Mouse (Mus musculus) myocyte (in vitro differentiated cells): ENCODE data around the gene Srarp. TPM values are rescaled to one million over a fixed set of nuclear protein-coding genes. Genes with fewer than 3 reads are reported as not detected.

Experiments used
- H3K27me3 ChIP-seq: one replicate; pipeline ENCODE4 v1.6.1; 2011; ENCODE audit not compliant: control insufficient read depth, insufficient read depth, insufficient read length
- H3K36me3 ChIP-seq: one replicate; pipeline ENCODE4 v1.6.1; 2011; ENCODE audit not compliant: control insufficient read depth, insufficient read depth
- H3K4me2 ChIP-seq: one replicate; pipeline ENCODE4 v1.6.1; 2011; ENCODE audit warnings: low read depth, control low read depth
- H3K4me3 ChIP-seq: one replicate; pipeline ENCODE4 v1.5.1; 2011; ENCODE audit warnings: mild to moderate bottlenecking, control low read depth, moderate library complexity
- H3K79me2 ChIP-seq: one replicate; pipeline ENCODE4 v1.6.1; 2011; ENCODE audit not compliant: control insufficient read depth, insufficient read depth
- H3ac ChIP-seq: one replicate; pipeline ENCODE4 v1.6.1; 2011; ENCODE audit not compliant: control insufficient read depth, insufficient read length
- CEBPB ChIP-seq: IDR thresholded peaks from 2 replicates; pipeline ENCODE4 v1.6.1; 2011; ENCODE audit warnings: mild to moderate bottlenecking, moderate library complexity; ENCODE audit not compliant: poor library complexity, insufficient read depth, severe bottlenecking
- E2F4 ChIP-seq: IDR thresholded peaks from one replicate; pipeline ENCODE4 v1.6.1; 2011; ENCODE audit warnings: mild to moderate bottlenecking, control low read depth, moderate library complexity; ENCODE audit not compliant: insufficient read depth
- MAX ChIP-seq: IDR thresholded peaks from one replicate; pipeline ENCODE4 v1.6.1; 2011; ENCODE audit warnings: low read depth, mild to moderate bottlenecking, control low read depth
- MYOD1 ChIP-seq, 3 experiments: IDR thresholded peaks; one replicate each; pipeline ENCODE4 v1.6.1; 2011; ENCODE audit warnings: control low read depth in 2 of 3, low read depth in 2 of 3, mild to moderate bottlenecking in 2 of 3, moderate library complexity in 1 of 3; ENCODE audit not compliant: insufficient read length in 2 of 3, control insufficient read depth in 1 of 3
- MYOG ChIP-seq, 3 experiments: IDR thresholded peaks; one replicate each; pipeline ENCODE4 v1.6.1; 2011; ENCODE audit warnings: control low read depth in 2 of 3, low read depth in 2 of 3, mild to moderate bottlenecking in 2 of 3; ENCODE audit not compliant: insufficient read length in 2 of 3, control insufficient read depth in 1 of 3, insufficient read depth in 1 of 3
- POLR2A ChIP-seq: IDR thresholded peaks from one replicate; pipeline ENCODE4 v1.6.1; 2011; ENCODE audit warnings: low read depth, mild to moderate bottlenecking, control low read depth, moderate library complexity; ENCODE audit not compliant: insufficient read length
- POLR2AphosphoS2 ChIP-seq: IDR thresholded peaks from one replicate; pipeline ENCODE4 v1.6.1; 2011; ENCODE audit warnings: low read depth, control low read depth; ENCODE audit not compliant: insufficient read length
- REST ChIP-seq: IDR thresholded peaks from one replicate; pipeline ENCODE4 v1.6.1; 2011; ENCODE audit warnings: mild to moderate bottlenecking, control low read depth, moderate library complexity; ENCODE audit not compliant: insufficient read depth, insufficient read length
- SRF ChIP-seq: IDR thresholded peaks from one replicate; pipeline ENCODE4 v1.6.1; 2011; ENCODE audit warnings: low read depth; ENCODE audit not compliant: control insufficient read depth, insufficient read length
- TCF12 ChIP-seq: IDR thresholded peaks from one replicate; pipeline ENCODE4 v1.6.1; 2011; ENCODE audit warnings: mild to moderate bottlenecking, control low read depth; ENCODE audit not compliant: poor library complexity, insufficient read depth, severe bottlenecking
- TCF3 ChIP-seq: IDR thresholded peaks from one replicate; pipeline ENCODE4 v1.6.1; 2011; ENCODE audit warnings: low read depth, control low read depth; ENCODE audit not compliant: insufficient read length
- USF1 ChIP-seq: IDR thresholded peaks from one replicate; pipeline ENCODE4 v1.6.1; 2011; ENCODE audit warnings: low read depth, mild to moderate bottlenecking, control low read depth, moderate library complexity
- polyA plus RNA-seq: library from polyadenylated mRNA; unstranded; fragments of >200 nt; fragmentation: generic; extraction: Trizol; gene quantifications from one replicate; pipeline ENCODE4 v1.2.1, GENCODE M21; 2012; ENCODE audit warnings: missing spikeins

Srarp gene
- polyA plus RNA-seq, 1 experiment = not detected

GRCm38 (mm10) chr4:141477681-141478102, 41.8 kb upstream of the Srarp start:
- Histone ChIP-seq H3K4me2 (no peak overlapping the region), H3K79me2 (no peaks in the 10 kb centered on the region), H3K4me3 (no peak overlapping the region), H3ac (no peak overlapping the region), H3K27me3 (no peaks in the 10 kb centered on the region), H3K36me3 (peaks cover 15% of the 10 kb centered on the region)
- no peak for TF ChIP-seq E2F4

DNA sequence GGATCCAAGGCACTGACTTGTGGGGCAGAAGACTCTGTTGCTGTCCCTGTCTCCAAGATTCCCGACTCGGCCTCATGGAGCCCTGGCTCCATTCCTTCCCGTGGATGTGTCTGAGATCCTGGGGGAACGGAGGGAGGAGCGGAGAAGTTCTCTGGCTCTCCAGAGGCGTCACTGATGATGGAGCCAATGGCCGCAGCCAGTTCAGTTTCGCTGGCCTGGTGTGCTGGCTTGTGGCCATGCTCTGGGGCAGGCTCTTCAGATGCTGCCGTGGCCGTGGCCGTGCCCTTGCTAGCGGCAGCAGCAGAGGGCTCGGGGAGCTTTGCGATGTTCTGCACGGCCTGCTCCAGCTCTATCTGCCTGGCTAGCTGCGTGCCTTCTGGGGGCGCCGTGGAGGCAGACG, 38.5 kb upstream of the Srarp start:
- no peak for TF ChIP-seq REST
- TF ChIP-seq E2F4 = no peak
- TF ChIP-seq MYOD1 (IDR thresholded peaks at IDR 0.05; ENCODE audit: control insufficient read depth in 1 of 3, insufficient read length in 2 of 3, low read depth in 2 of 3) = no peak
- no peak for TF ChIP-seq TCF3
- TF ChIP-seq SRF = no peak
- no peaks in the 10 kb centered on the region for H3K27me3 ChIP-seq
- no peak overlapping the region for H3K4me3 ChIP-seq
- H3ac ChIP-seq = no peak overlapping the region
- peaks cover 5% of the 10 kb centered on the region for H3K36me3 ChIP-seq
- H3K79me2 ChIP-seq = no peaks in the 10 kb centered on the region
- H3K4me2 ChIP-seq = no peak overlapping the region

DNA sequence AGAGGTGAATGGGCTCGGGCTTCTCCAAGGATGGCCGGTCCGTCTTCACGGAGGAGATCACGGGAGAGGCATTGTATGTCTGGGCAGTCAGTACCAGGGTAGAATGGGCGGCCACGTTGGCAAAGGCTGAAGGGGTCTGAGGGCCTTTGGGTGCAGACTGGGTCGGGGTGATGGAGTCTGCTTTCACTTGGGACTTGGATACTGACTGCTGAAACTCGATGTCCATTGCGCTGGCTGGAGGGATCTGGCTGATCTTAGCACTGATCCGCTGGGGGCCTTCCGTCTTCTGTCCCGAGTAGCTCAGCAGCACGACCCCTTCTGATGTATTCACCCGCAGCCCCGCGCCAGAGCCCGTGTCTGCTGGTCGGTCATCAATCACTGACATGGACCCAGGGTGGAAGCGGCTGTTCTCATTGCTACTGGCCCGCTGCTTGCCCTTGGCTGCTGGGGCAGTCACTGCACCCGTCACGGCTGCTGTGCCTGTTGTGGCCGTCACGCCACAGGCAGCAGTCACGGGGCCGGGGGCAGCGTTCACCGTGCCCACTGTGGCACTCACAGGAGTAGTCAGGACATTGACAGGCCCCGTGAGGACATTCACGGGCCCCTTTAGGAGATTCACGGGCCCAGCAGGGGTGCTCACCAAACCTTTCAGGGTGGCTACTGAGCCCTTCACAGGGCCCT, 36.9 kb upstream of the Srarp start:
- Histone ChIP-seq H3K36me3 (peaks cover 5% of the 10 kb centered on the region), H3K27me3 (no peaks in the 10 kb centered on the region), H3K79me2 (no peaks in the 10 kb centered on the region), H3ac (no peak overlapping the region), H3K4me2 (no peak overlapping the region), H3K4me3 (no peak overlapping the region)
- no peak for TF ChIP-seq E2F4
- TF ChIP-seq POLR2AphosphoS2 = peak; percentile 14

GRCm38 (mm10) chr4:141471491-141471890, 35.6 kb upstream of the Srarp start:
- Histone ChIP-seq H3K4me2 (no peak overlapping the region), H3K79me2 (no peaks in the 10 kb centered on the region), H3K36me3 (no peaks in the 10 kb centered on the region), H3ac (no peak overlapping the region), H3K4me3 (no peak overlapping the region), H3K27me3 (no peaks in the 10 kb centered on the region)
- no peak for TF ChIP-seq MAX
- TF ChIP-seq CEBPB = no peak
- TF ChIP-seq POLR2A = no peak
- TF ChIP-seq REST = no peak
- no peak for TF ChIP-seq MYOD1 (IDR thresholded peaks at IDR 0.05; ENCODE audit: control insufficient read depth in 1 of 3, insufficient read length in 2 of 3, low read depth in 2 of 3)
- no peak for TF ChIP-seq E2F4
- TF ChIP-seq TCF3 = no peak
- no peak for TF ChIP-seq POLR2AphosphoS2
- TF ChIP-seq USF1 = no peak
- TF ChIP-seq TCF12 = no peak

- TF ChIP-seq POLR2AphosphoS2 = peak; percentile 56
- no peak for TF ChIP-seq TCF3
- no peak for TF ChIP-seq E2F4
- TF ChIP-seq CEBPB = no peak
- TF ChIP-seq MYOD1 (IDR thresholded peaks at IDR 0.05; ENCODE audit: control insufficient read depth in 1 of 3, insufficient read length in 2 of 3, low read depth in 2 of 3) = no peak
- TF ChIP-seq REST = no peak
- TF ChIP-seq POLR2A = peak; percentile 8
- no peak for TF ChIP-seq SRF
- no peak for TF ChIP-seq MYOG (IDR thresholded peaks at IDR 0.05; ENCODE audit: control insufficient read depth in 1 of 3, insufficient read depth in 1 of 3, insufficient read length in 2 of 3, low read depth in 2 of 3)
- TF ChIP-seq MAX = no peak
- TF ChIP-seq TCF12 = no peak
- no peak for TF ChIP-seq USF1
- Histone ChIP-seq H3K4me2 (no peak overlapping the region), H3K27me3 (no peaks in the 10 kb centered on the region)
Measured at GRCm38 (mm10) chr4:141469343-141469742, 33.4 kb upstream of the Srarp start.

More at GRCm38 (mm10) chr4:141469343-141469742, 33.4 kb upstream of the Srarp start:
- no peaks in the 10 kb centered on the region for H3K36me3 ChIP-seq
- H3K79me2 ChIP-seq = no peaks in the 10 kb centered on the region
- no peak overlapping the region for H3K4me3 ChIP-seq
- H3ac ChIP-seq = no peak overlapping the region
